Mouse (Mus musculus) heart, postnatal 0 days (tissue): ENCODE data around the gene Kcnn1. TPM values are rescaled to one million over a fixed set of nuclear protein-coding genes. Genes with fewer than 3 reads are reported as not detected.

Experiments
- ATAC-seq: fragments of 200-750 bp; cut with Nextera tagmentation; 2 replicates; pipeline ENCODE4 v1.8.0; 2017; ENCODE audit warnings: low read depth, moderate number of reproducible peaks, moderate library complexity; ENCODE audit not compliant: insufficient read depth
- DNase-seq: peaks from one replicate; pipeline ENCODE4 v3.0.0-alpha.2; 2016; ENCODE audit warnings: low spot score
- H3K27ac ChIP-seq: fragments of 300-500 bp; sonication (generic); 2 replicates; pipeline ENCODE4 v1.5.1; 2014; ENCODE audit warnings: low read depth, mild to moderate bottlenecking
- H3K27me3 ChIP-seq: fragments of 300-500 bp; sonication (generic); 2 replicates; pipeline ENCODE4 v1.6.1; 2014; ENCODE audit warnings: low read length, mixed read lengths; ENCODE audit not compliant: control insufficient read depth, insufficient read depth
- H3K36me3 ChIP-seq: fragments of 300-500 bp; sonication (generic); replicated peaks from 2 replicates; pipeline ENCODE4 v1.6.1; 2014; ENCODE audit warnings: low read length, mixed read lengths; ENCODE audit not compliant: control insufficient read depth, insufficient read depth
- H3K4me1 ChIP-seq: fragments of 300-500 bp; sonication (generic); 2 replicates; pipeline ENCODE4 v1.6.1; 2014; ENCODE audit warnings: antibody characterized with exemption; ENCODE audit not compliant: control insufficient read depth, insufficient read depth
- H3K4me2 ChIP-seq: fragments of 300-500 bp; sonication (generic); 2 replicates; pipeline ENCODE4 v1.6.1; 2014; ENCODE audit warnings: low read depth, mild to moderate bottlenecking, low read length, moderate library complexity
- H3K4me3 ChIP-seq: fragments of 300-500 bp; sonication (generic); 2 replicates; pipeline ENCODE4 v1.5.1; 2014; ENCODE audit warnings: low read depth, low read length
- H3K9ac ChIP-seq: fragments of 300-500 bp; sonication (generic); replicated peaks from 2 replicates; pipeline ENCODE4 v1.6.1; 2014; ENCODE audit warnings: low read depth, low read length, mixed read lengths
- H3K9me3 ChIP-seq: fragments of 300-500 bp; sonication (generic); replicated peaks from 2 replicates; pipeline ENCODE4 v1.6.1; 2016; ENCODE audit warnings: low read length; ENCODE audit not compliant: control insufficient read depth
- CTCF ChIP-seq: IDR thresholded peaks from 2 replicates; pipeline ENCODE4 v1.5.1; 2016; ENCODE audit warnings: antibody characterized with exemption, control low read depth, low read depth
- EP300 ChIP-seq: IDR thresholded peaks from 2 replicates; pipeline ENCODE4 v1.6.1; 2016; ENCODE audit warnings: antibody characterized with exemption, low read depth
- WGBS: fragments of 180-500 bp; shearing (Covaris S2); extraction: QIAGEN DNeasy Blood & Tissue Kit; methylation state at CpG from one replicate; pipeline ENCODE4 v1.1.7; 2014; 5-methylcytosine and 5-hydroxymethylcytosine counted together
- polyA plus RNA-seq: library from polyadenylated mRNA; unstranded; fragments of >200 nt; fragmentation: Nextera tagmentation; extraction: Ambion mirVana; gene quantifications from 2 replicates; pipeline ENCODE4 v1.2.1, GENCODE M21; 2015
- total RNA-seq: library from RNA; depleted of rRNA; stranded (reverse); fragments of >200 nt; gene quantifications from 2 replicates; pipeline ENCODE4 v1.2.3, GENCODE M21; 2014; ENCODE audit warnings: low replicate concordance

Kcnn1 gene
- total and polyA plus RNA-seq, 2 experiments from 2014 or later: 3.4 to 25.2 TPM

DNA sequence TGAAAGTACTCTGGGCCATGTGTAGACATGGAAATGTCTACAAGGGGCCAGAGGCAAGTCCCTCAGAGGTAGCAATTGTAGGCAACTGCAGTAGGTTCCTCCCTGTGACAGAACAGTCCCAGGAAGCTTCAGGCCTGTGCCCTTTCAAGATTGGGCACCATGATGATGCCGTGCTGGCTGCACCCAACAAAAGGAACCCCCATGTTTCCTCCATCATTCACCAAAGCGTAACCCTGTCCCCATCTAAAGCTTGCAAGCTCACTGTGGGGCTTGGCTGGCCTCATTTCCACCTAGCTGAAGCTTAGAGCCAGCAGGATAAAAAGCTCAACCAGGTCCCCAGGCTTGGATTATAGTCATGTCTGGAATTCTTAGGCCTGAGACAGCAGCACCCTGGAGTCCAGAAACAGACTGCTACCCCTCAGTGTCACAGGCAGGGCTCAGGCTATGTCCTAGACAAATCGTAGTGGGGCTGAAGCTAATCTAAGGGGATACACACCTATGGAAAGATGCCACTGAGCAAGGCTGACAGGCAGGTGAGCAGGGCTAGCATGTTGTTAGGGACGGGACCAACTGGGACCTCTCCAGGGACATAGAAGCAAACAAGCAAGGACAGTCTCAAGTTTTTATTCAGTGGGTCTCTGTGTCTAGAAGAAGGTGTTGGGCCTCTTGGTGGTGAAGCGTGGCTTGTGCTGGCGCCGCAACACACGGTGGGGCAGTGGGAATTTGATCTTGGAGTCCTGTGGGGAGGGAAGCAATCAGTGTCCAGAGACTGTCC is 31.9 kb upstream of the Kcnn1 start:
- peaks cover 6% of the 10 kb centered on the region for H3K4me1 ChIP-seq
- no peak overlapping the region for H3K9ac ChIP-seq
- H3K27me3 ChIP-seq: peaks cover 30% of the 10 kb centered on the region
- DNase-seq (no peak), ATAC-seq (no peak)
- peaks cover 21% of the 10 kb centered on the region for H3K36me3 ChIP-seq
- TF ChIP-seq EP300 (no peak), CTCF (no peak)
- no peaks in the 10 kb centered on the region for H3K9me3 ChIP-seq
- 87% methylated on average over 8 of the region's 8 CpGs for WGBS
- H3K4me2 ChIP-seq: no peak overlapping the region
- no peak overlapping the region for H3K27ac ChIP-seq
- no peak overlapping the region for H3K4me3 ChIP-seq

DNA sequence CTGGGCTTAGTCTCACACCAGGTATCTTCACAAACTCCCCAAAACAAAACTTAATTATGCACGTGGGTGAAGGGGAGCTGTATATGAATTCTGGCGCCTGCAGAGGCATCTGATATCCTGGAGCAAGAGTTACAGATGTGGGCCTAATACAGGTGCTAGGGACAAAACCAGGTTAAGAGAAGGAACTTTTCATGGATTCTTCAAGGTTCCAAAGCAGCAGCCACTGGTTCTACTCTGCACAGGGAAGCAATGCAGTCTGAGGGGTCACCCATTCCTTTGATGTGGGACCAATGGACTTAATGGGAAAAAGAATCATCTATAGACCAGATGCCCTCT is 31.3 kb upstream of the Kcnn1 start:
- DNase-seq: no peak
- Histone ChIP-seq H3K9ac (no peak overlapping the region), H3K9me3 (no peaks in the 10 kb centered on the region), H3K4me1 (peaks cover 6% of the 10 kb centered on the region), H3K36me3 (peaks cover 21% of the 10 kb centered on the region), H3K4me2 (no peak overlapping the region), H3K27me3 (peaks cover 30% of the 10 kb centered on the region), H3K4me3 (no peak overlapping the region), H3K27ac (no peak overlapping the region)
- ATAC-seq: no peak
- TF ChIP-seq CTCF (no peak), EP300 (no peak)
- WGBS: 65% methylated on average over 2 of the region's 2 CpGs

DNA sequence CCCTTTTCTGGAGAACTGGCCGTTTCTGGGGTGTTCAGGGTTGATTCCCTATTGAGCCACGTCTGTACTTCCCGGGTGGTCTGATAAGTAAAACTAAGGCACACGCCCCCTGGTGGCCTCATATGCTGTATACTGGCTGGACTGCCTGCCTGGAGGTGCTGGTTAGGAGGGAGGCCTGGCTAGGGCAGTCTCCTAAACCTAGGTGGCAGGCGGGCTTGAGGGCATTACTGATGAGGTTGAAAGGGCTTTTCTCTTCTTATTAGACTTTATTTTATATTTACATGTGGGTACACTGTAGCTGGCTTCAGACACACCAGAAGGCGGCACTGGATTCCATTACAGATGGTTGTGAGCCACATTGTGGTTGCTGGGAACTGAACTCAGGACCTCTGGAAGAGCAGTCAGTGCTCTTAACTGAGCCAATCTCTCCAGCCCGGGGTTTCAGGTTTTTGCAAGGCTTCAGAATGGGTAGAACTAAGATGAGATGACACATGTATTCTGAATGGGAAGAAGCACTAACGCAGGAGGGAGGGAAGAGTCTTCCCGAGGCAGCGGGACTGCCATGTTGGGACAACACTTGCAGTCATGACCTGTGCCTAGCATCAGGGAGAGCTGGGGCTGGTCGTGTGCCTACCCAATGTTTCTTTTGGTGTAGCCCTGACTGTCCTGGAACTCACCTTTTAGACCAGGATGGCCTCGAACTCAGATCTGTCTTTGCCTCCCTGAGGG is 30.8 kb upstream of the Kcnn1 start:
- H3K4me3 ChIP-seq: no peak overlapping the region
- no peaks in the 10 kb centered on the region for H3K9me3 ChIP-seq
- no peak overlapping the region for H3K9ac ChIP-seq
- H3K36me3 ChIP-seq: peaks cover 21% of the 10 kb centered on the region
- 34% methylated on average over 12 of the region's 12 CpGs for WGBS
- H3K27ac ChIP-seq: no peak overlapping the region
- peaks cover 6% of the 10 kb centered on the region for H3K4me1 ChIP-seq
- TF ChIP-seq CTCF: peak; percentile 67
- no peak for TF ChIP-seq EP300
- H3K4me2 ChIP-seq: no peak overlapping the region
- H3K27me3 ChIP-seq: peaks cover 30% of the 10 kb centered on the region
- ATAC-seq: no peak
- peak; percentile 61 for DNase-seq

DNA sequence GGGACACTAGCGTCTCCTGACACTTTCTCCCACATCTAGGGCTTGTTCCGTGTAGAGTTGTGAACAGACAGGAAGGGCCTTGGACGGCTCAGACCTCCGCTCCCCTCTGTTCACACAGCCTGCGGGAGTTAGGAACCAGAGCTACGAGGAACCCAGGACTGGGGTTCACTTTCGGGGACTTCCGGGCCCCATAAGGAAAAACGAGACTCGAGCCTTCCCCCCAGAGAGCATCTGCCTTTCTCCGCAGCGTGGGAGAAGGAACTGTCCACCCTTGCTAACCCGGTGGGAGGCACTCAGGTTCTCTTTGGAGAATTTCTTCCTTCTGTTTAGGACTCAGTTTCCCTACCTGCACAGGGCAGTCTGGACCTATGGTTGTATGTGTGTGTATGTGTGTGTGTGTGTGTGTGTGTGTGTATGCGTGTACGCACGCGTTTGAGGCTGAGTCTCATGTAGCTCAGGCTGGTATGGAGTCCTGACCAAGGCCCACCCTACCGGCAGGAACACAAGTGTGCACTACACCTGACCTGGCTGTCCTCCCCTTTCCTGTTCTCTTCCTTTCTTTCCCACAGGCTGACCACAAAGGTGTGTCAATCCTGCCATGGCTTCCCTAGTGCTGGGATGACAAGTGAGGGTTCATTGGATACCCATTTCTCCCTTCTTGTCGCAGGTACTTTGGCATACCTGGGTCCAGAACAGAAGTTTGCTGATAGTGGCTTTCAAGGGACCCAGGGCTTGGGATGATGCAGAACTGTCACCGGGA is 30.0 kb upstream of the Kcnn1 start:
- peaks cover 21% of the 10 kb centered on the region for H3K36me3 ChIP-seq
- H3K9me3 ChIP-seq: no peaks in the 10 kb centered on the region
- H3K9ac ChIP-seq: no peak overlapping the region; the same call in 1 of the 2 replicates
- 32% methylated on average over 20 of the region's 20 CpGs for WGBS
- H3K27ac ChIP-seq: no peak overlapping the region
- peak overlapping the region; percentile 28 for H3K4me3 ChIP-seq
- no peak for ATAC-seq
- H3K27me3 ChIP-seq: peaks cover 32% of the 10 kb centered on the region
- peaks cover 6% of the 10 kb centered on the region for H3K4me1 ChIP-seq
- no peak for DNase-seq
- H3K4me2 ChIP-seq: peak overlapping the region; percentile 21; the same call in 1 of the 2 replicates
- no peak for TF ChIP-seq CTCF
- TF ChIP-seq EP300: no peak

DNA sequence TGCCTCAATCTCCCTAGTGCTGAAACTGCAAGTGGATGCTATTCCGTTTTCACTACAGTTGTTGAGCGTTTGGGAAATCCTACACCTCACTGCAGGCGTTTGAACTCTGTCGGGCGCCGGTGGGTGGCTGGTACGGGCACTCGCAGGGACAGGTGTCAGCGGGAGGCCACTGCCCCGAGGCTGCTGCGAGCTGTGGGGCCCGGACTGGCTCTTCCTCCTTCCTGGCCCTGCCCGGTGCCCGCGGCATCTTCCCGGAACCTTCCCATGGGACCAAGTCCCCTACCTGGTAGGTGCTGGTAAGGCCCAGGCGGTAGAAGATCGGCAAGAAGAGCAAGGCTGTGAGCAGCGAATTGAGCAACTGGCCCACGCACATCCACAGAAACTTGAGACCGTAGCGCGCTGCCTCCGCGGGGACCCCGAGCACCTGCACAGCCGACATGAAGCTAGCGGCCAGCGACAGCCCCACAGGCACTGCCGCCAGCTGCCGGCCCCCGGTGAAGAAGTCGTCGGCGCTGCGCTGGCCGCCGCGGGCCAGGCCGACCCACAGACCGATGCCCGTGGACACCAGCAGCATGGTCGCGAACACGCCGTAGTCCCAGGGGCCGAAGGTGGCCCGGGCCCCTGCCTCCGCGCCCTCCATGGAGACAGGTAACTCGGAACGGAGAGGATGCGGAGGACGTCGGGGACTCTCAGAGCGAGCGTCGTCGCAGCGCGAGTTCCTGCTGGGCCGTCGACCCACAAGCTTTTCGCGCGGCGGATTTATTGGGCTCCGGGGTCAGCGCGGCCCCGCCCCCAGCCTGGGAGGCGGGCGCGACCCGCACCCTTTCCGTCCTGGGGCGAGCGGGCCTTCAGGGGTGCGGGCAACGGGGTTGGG is 29.2 kb upstream of the Kcnn1 start, which contains the start of gene Slc5a5:
Gene Slc5a5, minus strand, starts transcription at position 736 of the 874 bp plus-strand sequence.
- peaks cover 38% of the 10 kb centered on the region for H3K27me3 ChIP-seq
- no peak for TF ChIP-seq EP300
- TF ChIP-seq CTCF: no peak
- H3K4me2 ChIP-seq: peak within 1 kb of the TSS; percentile 21; the same call in 1 of the 2 replicates
- peaks cover 21% of the 10 kb centered on the region for H3K36me3 ChIP-seq
- WGBS: 4% methylated on average over 79 of the region's 80 CpGs
- no peak within 1 kb of the TSS; the same call in 1 of the 2 replicates for H3K9ac ChIP-seq
- no peaks in the 10 kb centered on the region for H3K9me3 ChIP-seq
- peaks cover 6% of the 10 kb centered on the region for H3K4me1 ChIP-seq
- ATAC-seq (no peak), DNase-seq (no peak)
- peak within 1 kb of the TSS; percentile 28 for H3K4me3 ChIP-seq
- no peak within 1 kb of the TSS for H3K27ac ChIP-seq
